Mouse (Mus musculus): Measurements from ENCODE around the gene Chrna4.

Chrna4 gene

GRCm38 (mm10) chr2:181043437-181043836, at the start of gene Chrna4:
Gene Chrna4 (minus strand): TSS chr2:181043546.
- DNase-seq (ENCODE audit: low spot score in 2 of 2): no peak

GRCm38 (mm10) chr2:181090123-181090522, 46.8 kb upstream of the Chrna4 start:
- DNase-seq (ENCODE audit: low spot score in 2 of 2): no peak

GRCm38 (mm10) chr2:181084997-181085396, 41.7 kb upstream of the Chrna4 start:
- DNase-seq (ENCODE audit: low spot score in 2 of 2): no peak

GRCm38 (mm10) chr2:181083945-181084344, 40.6 kb upstream of the Chrna4 start:
- no peak for DNase-seq (ENCODE audit: low spot score in 2 of 2)

- DNase-seq (ENCODE audit: low spot score in 2 of 2): no peak
Observed at GRCm38 (mm10) chr2:181080886-181081285, 37.5 kb upstream of the Chrna4 start.

GRCm38 (mm10) chr2:181079518-181079917, 36.2 kb upstream of the Chrna4 start:
- DNase-seq (ENCODE audit: low spot score in 2 of 2): no peak

GRCm38 (mm10) chr2:181078908-181079307, 35.6 kb upstream of the Chrna4 start:
- no peak for DNase-seq (ENCODE audit: low spot score in 2 of 2)

GRCm38 (mm10) chr2:181075501-181075900, 32.2 kb upstream of the Chrna4 start:
- no peak for DNase-seq (ENCODE audit: low spot score in 2 of 2)

GRCm38 (mm10) chr2:181072403-181072714, 29.0 kb upstream of the Chrna4 start:
- no peak for DNase-seq (ENCODE audit: low spot score in 2 of 2)

GRCm38 (mm10) chr2:181071706-181072402, 28.5 kb upstream of the Chrna4 start:
- peak; percentile 26 to 77 for DNase-seq (ENCODE audit: low spot score in 2 of 2)

- no peak for DNase-seq (ENCODE audit: low spot score in 2 of 2)
Observed at GRCm38 (mm10) chr2:181070136-181070535, 26.8 kb upstream of the Chrna4 start.

- no peak for DNase-seq (ENCODE audit: low spot score in 2 of 2)
Observed at GRCm38 (mm10) chr2:181068499-181068898, 25.2 kb upstream of the Chrna4 start.

- DNase-seq (ENCODE audit: low spot score in 2 of 2): no peak
Observed at GRCm38 (mm10) chr2:181065827-181066226, 22.5 kb upstream of the Chrna4 start.

GRCm38 (mm10) chr2:181060127-181060526, 16.8 kb upstream of the Chrna4 start:
- DNase-seq (ENCODE audit: low spot score in 2 of 2): peak; percentile 22 to 39

GRCm38 (mm10) chr2:181058193-181058592, 14.8 kb upstream of the Chrna4 start:
- DNase-seq (ENCODE audit: low spot score in 2 of 2): no peak

GRCm38 (mm10) chr2:181057341-181057740, 14.0 kb upstream of the Chrna4 start:
- no peak for DNase-seq (ENCODE audit: low spot score in 2 of 2)

GRCm38 (mm10) chr2:181052171-181052570, 8.8 kb upstream of the Chrna4 start:
- DNase-seq (ENCODE audit: low spot score in 2 of 2): no peak

- no peak for DNase-seq (ENCODE audit: low spot score in 2 of 2)
Observed at GRCm38 (mm10) chr2:181048986-181049385, 5.6 kb upstream of the Chrna4 start.

GRCm38 (mm10) chr2:181048252-181048945, 5.1 kb upstream of the Chrna4 start:
- no peak for DNase-seq (ENCODE audit: low spot score in 2 of 2)

GRCm38 (mm10) chr2:181044001-181044400, 655 bp upstream of the Chrna4 start:
- no peak for DNase-seq (ENCODE audit: low spot score in 2 of 2)

GRCm38 (mm10) chr2:181042376-181042775, 970 bp downstream of the Chrna4 start:
- DNase-seq (ENCODE audit: low spot score in 2 of 2): no peak

GRCm38 (mm10) chr2:181041941-181042340, 1.4 kb downstream of the Chrna4 start:
- no peak for DNase-seq (ENCODE audit: low spot score in 2 of 2)

GRCm38 (mm10) chr2:181039356-181039680, 4.0 kb downstream of the Chrna4 start:
- DNase-seq (ENCODE audit: low spot score in 2 of 2): no peak

All from heart, adult 9 months (tissue).